Mouse (Mus musculus): Measurements from ENCODE around the gene Notum.

Notum gene

GRCm38 (mm10) chr11:120617519-120618112, 43.4 kb downstream of the Notum start, which contains the start of gene Pcyt2:
Pcyt2 (minus strand) TSS chr11:120617936.
- peak; percentile 81 to 86 for DNase-seq (ENCODE audit: low spot score in 2 of 2)

DNA sequence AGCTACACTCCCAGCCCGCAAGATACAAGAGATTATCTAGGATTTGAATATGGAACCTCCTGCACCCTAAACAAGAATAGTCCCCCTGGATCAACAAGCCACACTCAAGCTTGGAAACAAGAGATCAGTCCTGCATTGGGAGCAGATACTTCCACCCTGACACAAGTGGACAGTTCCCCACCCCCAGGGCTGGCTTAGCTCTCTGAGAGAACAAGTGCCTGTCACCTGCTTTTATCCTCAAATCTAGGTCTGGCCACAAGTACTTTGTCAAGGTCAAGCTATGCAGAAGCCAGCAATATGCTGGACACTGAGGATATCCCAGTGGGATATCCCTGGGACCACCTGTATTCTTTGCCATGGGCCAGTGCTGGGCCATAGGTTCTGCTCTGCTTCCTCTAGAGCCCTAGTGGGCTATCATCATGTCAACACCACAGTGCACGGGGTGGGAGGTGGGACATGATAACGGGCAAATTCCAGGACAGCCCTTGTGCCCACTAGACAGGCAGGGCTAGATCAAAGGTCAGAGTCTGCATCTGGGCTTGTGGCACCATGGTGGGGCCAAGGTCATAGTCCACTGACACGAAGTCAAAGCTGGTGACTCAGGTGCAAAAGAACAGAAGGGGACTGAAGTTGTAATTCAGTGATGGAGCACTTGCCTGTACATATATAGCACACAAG, 44.2 kb downstream of the Notum start:
- no peak for DNase-seq (ENCODE audit: low spot score in 2 of 2)

- DNase-seq (ENCODE audit: low spot score in 2 of 2) = no peak
These were observed 45.3 kb downstream of the Notum start for GRCm38 (mm10) chr11:120615606-120616203.

DNA sequence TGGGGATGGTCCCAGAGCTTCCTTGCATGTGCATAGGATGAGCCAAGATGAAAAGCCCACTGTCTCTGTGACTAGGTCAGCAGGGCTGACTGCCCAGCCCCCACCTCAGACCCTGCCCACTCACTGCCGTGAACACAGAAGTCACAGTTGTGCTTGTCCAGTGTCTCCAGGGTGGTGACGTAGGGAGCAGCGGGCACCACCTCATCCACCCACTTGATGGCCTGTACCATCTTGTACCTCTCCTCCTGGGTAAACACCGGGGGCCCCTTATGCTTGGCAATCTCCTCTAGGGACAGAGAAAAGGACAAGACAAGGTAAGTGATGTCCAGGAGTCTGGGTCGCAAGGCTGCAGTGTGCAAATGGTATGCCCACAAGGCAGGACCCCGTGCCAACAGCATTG, 45.8 kb downstream of the Notum start:
- peak in 1 of 2 experiments; percentile 7 for DNase-seq (ENCODE audit: low spot score in 2 of 2)

- no peak for DNase-seq (ENCODE audit: low spot score in 2 of 2)
These were observed 47.0 kb downstream of the Notum start for GRCm38 (mm10) chr11:120613976-120614375.

- DNase-seq (ENCODE audit: low spot score in 2 of 2) = no peak
These were observed 47.4 kb downstream of the Notum start for GRCm38 (mm10) chr11:120613481-120613972.

- no peak for DNase-seq (ENCODE audit: low spot score in 2 of 2)
These were observed 48.2 kb downstream of the Notum start for GRCm38 (mm10) chr11:120612763-120613162.

- DNase-seq (ENCODE audit: low spot score in 2 of 2) = no peak
These were observed 50.4 kb downstream of the Notum start for GRCm38 (mm10) chr11:120610477-120611046.

GRCm38 (mm10) chr11:120609250-120609649, 51.7 kb downstream of the Notum start:
- no peak for DNase-seq (ENCODE audit: low spot score in 2 of 2)

GRCm38 (mm10) chr11:120608241-120609034, 52.5 kb downstream of the Notum start, which contains the start of gene Npb:
Npb (plus strand) TSS chr11:120608477.
- DNase-seq (ENCODE audit: low spot score in 2 of 2) = peak in 1 of 2 experiments; percentile 4

DNA sequence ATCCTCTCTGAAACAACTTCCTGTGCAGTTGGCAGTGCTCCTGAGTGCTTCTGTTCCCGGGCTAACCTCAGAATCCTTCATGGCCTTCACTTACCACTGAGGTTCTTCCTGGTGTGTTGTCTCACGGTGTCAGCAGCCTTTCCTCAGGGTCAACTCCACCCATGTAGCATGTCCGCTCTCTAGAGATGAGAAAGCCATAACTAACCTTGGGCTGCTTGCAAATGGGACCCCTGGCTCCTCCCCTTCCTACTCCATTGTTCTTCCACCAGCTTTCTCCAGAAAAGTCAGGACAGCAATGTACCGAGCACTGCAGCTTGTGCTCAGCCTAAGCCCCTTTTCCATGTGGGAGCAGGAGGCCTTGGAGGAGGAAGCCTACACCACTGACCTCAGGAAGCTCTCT, 54.2 kb downstream of the Notum start:
- DNase-seq (ENCODE audit: low spot score in 2 of 2) = no peak

DNA sequence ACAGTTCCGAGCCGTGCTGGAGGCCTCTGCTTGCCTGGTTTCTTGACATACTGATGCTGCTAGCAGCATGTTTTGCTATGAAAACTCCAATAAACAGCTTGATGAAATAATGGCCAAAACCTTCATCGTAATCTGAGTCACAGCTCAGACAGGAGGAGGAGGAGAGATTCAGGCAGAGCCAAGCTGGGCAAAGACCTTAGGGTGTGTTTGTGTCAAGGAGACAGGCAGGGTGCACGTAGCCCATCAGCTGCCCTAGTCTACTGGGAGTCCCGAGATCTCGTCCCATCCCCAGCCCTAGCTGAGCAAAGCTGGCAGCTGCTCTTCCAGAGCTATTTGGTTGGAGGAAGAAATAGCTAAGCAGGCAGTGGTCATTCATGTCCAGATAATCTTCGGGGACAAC, 55.3 kb downstream of the Notum start:
- no peak for DNase-seq (ENCODE audit: low spot score in 2 of 2)

All from frontal cortex, postnatal 25 days (tissue).